Mouse (Mus musculus) megakaryocyte-erythroid progenitor cell, adult 5 weeks (primary cell): Measurements from ENCODE around the gene Car10. TPM values are rescaled to one million over a fixed set of nuclear protein-coding genes. Genes with fewer than 3 reads are reported as not detected.

Source experiments
- polyA plus RNA-seq: library from polyadenylated mRNA; stranded (reverse); fragments of >175 nt; gene quantifications from 2 replicates; pipeline ENCODE4 v1.2.3, GENCODE M21; 2012

Gene Car10
- not detected in 2 replicates for polyA plus RNA-seq

GRCm38 (mm10) chr11:93097941-93098828 is at the start of gene Car10:
Gene Car10, plus strand, starts transcription at chr11:93098028.

